Mouse (Mus musculus) liver, postnatal 0 days (tissue): ENCODE measurements at regions not wholly inside any gene's neighbourhood (a gene's known extent, or its start where the extent isn't known, plus 50 kb on each side); places are given as distances from the start of the nearest gene placed in this dataset.
A peak's percentile ranks its signal among the peaks of the same experiment; 100 is the strongest.

ENCODE experiments used
- ATAC-seq: fragments of 200-750 bp; cut with Nextera tagmentation; 2 replicates; pipeline ENCODE4 v1.8.0; 2017; ENCODE audit warnings: mild to moderate bottlenecking, moderate library complexity
- DNase-seq: peaks from one replicate; pipeline ENCODE4 v3.0.0-alpha.2; 2016
- H3K27ac ChIP-seq: fragments of 300-500 bp; sonication (generic); 2 replicates; pipeline ENCODE4 v1.5.1; 2014; ENCODE audit warnings: antibody characterized with exemption, moderate library complexity, mild to moderate bottlenecking, low read depth
- H3K27me3 ChIP-seq: fragments of 300-500 bp; sonication (generic); 2 replicates; pipeline ENCODE4 v1.6.1; 2014; ENCODE audit warnings: low read length, control low read depth, mixed read lengths; ENCODE audit not compliant: insufficient read depth
- H3K36me3 ChIP-seq: fragments of 300-500 bp; sonication (generic); replicated peaks from 2 replicates; pipeline ENCODE4 v1.6.1; 2014; ENCODE audit warnings: mild to moderate bottlenecking, control low read depth, low read length, moderate library complexity, mixed read lengths; ENCODE audit not compliant: insufficient read depth
- H3K4me1 ChIP-seq: fragments of 300-500 bp; sonication (generic); 2 replicates; pipeline ENCODE4 v1.6.1; 2014; ENCODE audit warnings: antibody characterized with exemption, mild to moderate bottlenecking, control low read depth; ENCODE audit not compliant: insufficient read depth
- H3K4me2 ChIP-seq: fragments of 300-500 bp; sonication (generic); 2 replicates; pipeline ENCODE4 v1.6.1; 2014; ENCODE audit warnings: low read depth, mild to moderate bottlenecking, low read length, moderate library complexity, mixed read lengths
- H3K4me3 ChIP-seq: fragments of 300-500 bp; sonication (generic); 2 replicates; pipeline ENCODE4 v1.5.1; 2014; ENCODE audit warnings: low read depth, low read length
- H3K9ac ChIP-seq: fragments of 300-500 bp; sonication (generic); replicated peaks from 2 replicates; pipeline ENCODE4 v1.6.1; 2014; ENCODE audit warnings: mild to moderate bottlenecking, moderate library complexity
- H3K9me3 ChIP-seq: fragments of 300-500 bp; sonication (generic); 2 replicates; pipeline ENCODE4 v1.6.1; 2016; ENCODE audit warnings: mild to moderate bottlenecking, control low read depth, low read length, mixed read lengths
- CTCF ChIP-seq: sonication (generic); IDR thresholded peaks from 2 replicates; pipeline ENCODE4 v1.5.1; 2016; ENCODE audit warnings: antibody characterized with exemption, low read depth
- EP300 ChIP-seq: IDR thresholded peaks from 2 replicates; pipeline ENCODE4 v1.6.1; 2016; ENCODE audit warnings: antibody characterized with exemption, low read depth, mild to moderate bottlenecking
- WGBS: fragments of 180-500 bp; shearing (Covaris S2); extraction: QIAGEN DNeasy Blood & Tissue Kit; methylation state at CpG from one replicate; pipeline ENCODE4 v1.1.7; 2014; ENCODE audit not compliant: insufficient replicate concordance; 5-methylcytosine and 5-hydroxymethylcytosine counted together

GRCm38 (mm10) chr12:109539046-109539445, 61.1 kb downstream of the Rtl1 start:
- ATAC-seq, result peak; percentile 43
- Histone ChIP-seq H3K4me1 (peaks cover 6% of the 10 kb centered on the region; the same call in 1 of the 2 replicates), H3K4me3 (no peak overlapping the region), H3K27ac (no peak overlapping the region), H3K9ac (no peak overlapping the region), H3K27me3 (no peaks in the 10 kb centered on the region), H3K36me3 (no peaks in the 10 kb centered on the region), H3K4me2 (no peak overlapping the region), H3K9me3 (peaks cover 3% of the 10 kb centered on the region)
- 72% methylated on average over 8 of the region's 8 CpGs for WGBS
- TF ChIP-seq EP300 (no peak), CTCF (no peak)
- no peak for DNase-seq

- Histone ChIP-seq H3K9ac (no peak overlapping the region), H3K36me3 (no peaks in the 10 kb centered on the region), H3K27me3 (no peaks in the 10 kb centered on the region), H3K4me2 (no peak overlapping the region), H3K9me3 (peaks cover 3% of the 10 kb centered on the region), H3K27ac (no peak overlapping the region), H3K4me1 (peaks cover 9% of the 10 kb centered on the region; the same call in 1 of the 2 replicates), H3K4me3 (no peak overlapping the region)
- TF ChIP-seq CTCF, result no peak
- TF ChIP-seq EP300, result no peak
- DNase-seq (no peak), ATAC-seq (no peak)
- WGBS, result 81% methylated on average over 3 of the region's 3 CpGs
Observed at GRCm38 (mm10) chr12:109538641-109539040, 61.5 kb downstream of the Rtl1 start.

GRCm38 (mm10) chr12:109536536-109536935, 63.6 kb downstream of the Rtl1 start:
- ATAC-seq (no peak), DNase-seq (no peak)
- Histone ChIP-seq H3K27ac (no peak overlapping the region), H3K27me3 (no peaks in the 10 kb centered on the region), H3K4me2 (no peak overlapping the region), H3K9me3 (peaks cover 3% of the 10 kb centered on the region), H3K9ac (no peak overlapping the region), H3K36me3 (no peaks in the 10 kb centered on the region), H3K4me3 (no peak overlapping the region), H3K4me1 (peaks cover 26% of the 10 kb centered on the region)
- no peak for TF ChIP-seq CTCF
- no peak for TF ChIP-seq EP300
- 35% methylated on average over 3 of the region's 3 CpGs for WGBS

- ATAC-seq, result no peak
- H3K27ac ChIP-seq, result peak overlapping the region; percentile 62
Observed at GRCm38 (mm10) chr12:109532392-109532791, 67.7 kb downstream of the Rtl1 start.

GRCm38 (mm10) chr12:109531347-109532023, 68.6 kb downstream of the Rtl1 start:
- TF ChIP-seq EP300 (no peak; the same call in 1 of the 2 replicates), CTCF (no peak)
- H3K9ac ChIP-seq, result no peak overlapping the region
- H3K4me3 ChIP-seq, result no peak overlapping the region
- ATAC-seq (peak; percentile 62), DNase-seq (peak; percentile 62)
- peaks cover 40% of the 10 kb centered on the region for H3K4me1 ChIP-seq
- H3K27me3 ChIP-seq, result no peaks in the 10 kb centered on the region
- WGBS, result 37% methylated on average over 8 of the region's 8 CpGs
- H3K36me3 ChIP-seq, result no peaks in the 10 kb centered on the region
- no peaks in the 10 kb centered on the region for H3K9me3 ChIP-seq
- H3K27ac ChIP-seq, result peak overlapping the region; percentile 62
- no peak overlapping the region for H3K4me2 ChIP-seq

More at GRCm38 (mm10) chr12:109532392-109532791, 67.7 kb downstream of the Rtl1 start:
- Histone ChIP-seq H3K9me3 (no peaks in the 10 kb centered on the region), H3K27me3 (no peaks in the 10 kb centered on the region), H3K4me3 (no peak overlapping the region), H3K9ac (no peak overlapping the region), H3K4me1 (peaks cover 40% of the 10 kb centered on the region), H3K36me3 (no peaks in the 10 kb centered on the region), H3K4me2 (no peak overlapping the region)
- WGBS, result 36% methylated on average over 8 of the region's 8 CpGs
- TF ChIP-seq CTCF (no peak), EP300 (no peak)
- DNase-seq, result no peak

- H3K27me3 ChIP-seq, result no peaks in the 10 kb centered on the region
- H3K4me2 ChIP-seq, result peak overlapping the region; percentile 32; the same call in 1 of the 2 replicates
- H3K36me3 ChIP-seq, result no peaks in the 10 kb centered on the region
- peaks cover 42% of the 10 kb centered on the region for H3K4me1 ChIP-seq
- no peaks in the 10 kb centered on the region for H3K9me3 ChIP-seq
- ATAC-seq (no peak), DNase-seq (no peak)
- H3K9ac ChIP-seq, result no peak overlapping the region
- no peak overlapping the region; the same call in 1 of the 2 replicates for H3K27ac ChIP-seq
- no peak overlapping the region for H3K4me3 ChIP-seq
- no peak for TF ChIP-seq EP300
- no peak for TF ChIP-seq CTCF
- 30% methylated on average over 18 of the region's 19 CpGs for WGBS
Observed at GRCm38 (mm10) chr12:109530215-109531050, 69.7 kb downstream of the Rtl1 start.
